12 mouse cellular contexts compared by ENCODE assay signal in genomic region chr7:27735457-27735856, GRCm38 (mm10). TPM values are rescaled to one million over a fixed set of nuclear protein-coding genes. Genes with fewer than 3 reads are reported as not detected.
A peak's percentile ranks its signal among the peaks of the same experiment; 100 is the strongest.
DNase-seq lines count a peak whose midpoint lies in the region; ATAC-seq and TF ChIP-seq lines count a peak whose summit lies in the region.
"Had no signal": no experiment of that assay in that cellular context is flagged by ENCODE, and none has a peak within 500 bp of the region (broad histone marks: within the 10 kb centered on the region; RNA-seq: fewer than 3 reads in every experiment).

No protein-coding gene starts in this region.

- TF ChIP-seq CTCF in cerebellum, adult 2 months (IDR thresholded peaks at IDR 0.05; ENCODE audit: borderline replicate concordance, insufficient read depth, low read depth, low read length): no peak

- 48% methylated on average over 5 of the region's 5 CpGs for WGBS in neural tube, embryonic 11.5 days
- 10% methylated on average over 5 of the region's 5 CpGs for WGBS in forebrain, embryonic 16.5 days
- 27% methylated on average over 5 of the region's 5 CpGs for WGBS in midbrain, embryonic 12.5 days
- WGBS in cerebellum, adult 2 months: 26% methylated on average over 5 of the region's 5 CpGs

- H3K4me3 ChIP-seq in neural tube, embryonic 11.5 days (ENCODE audit: low read depth, low read length): no peak overlapping the region; the same call in 1 of the 2 replicates
- peak overlapping the region; percentile 3 for H3K4me3 ChIP-seq in forebrain, embryonic 16.5 days (replicated peaks; ENCODE audit: low read length)
- H3K4me3 ChIP-seq in midbrain, embryonic 12.5 days: peak overlapping the region; percentile 0; the same call in 1 of the 2 replicates
- no peak overlapping the region for H3K4me3 ChIP-seq in cerebellum, adult 2 months (replicated peaks; ENCODE audit: insufficient read depth, low read depth, low read length)
- H3K4me3 ChIP-seq: embryonic facial prominence, embryonic 12.5 days; limb, embryonic 15.5 days had no signal

- H3K9ac ChIP-seq in neural tube, embryonic 11.5 days (ENCODE audit: low read length): no peak overlapping the region
- H3K9ac ChIP-seq in forebrain, embryonic 16.5 days (replicated peaks; ENCODE audit: low read depth, low read length): peak overlapping the region; percentile 24; the same call in 1 of the 2 replicates
- H3K9ac ChIP-seq in midbrain, embryonic 12.5 days (replicated peaks): peak overlapping the region; percentile 16; the same call in 1 of the 2 replicates
- H3K9ac ChIP-seq: embryonic facial prominence, embryonic 12.5 days; limb, embryonic 15.5 days had no signal

- no peak for DNase-seq in neural tube, embryonic 11.5 days (ENCODE audit: low spot score)
- DNase-seq in neural tube, embryonic 10.5 days (ENCODE audit: extremely low spot score, low spot score): no peak
- no peak for DNase-seq in urinary bladder, adult 18-20 months (ENCODE audit: low spot score in 2 of 2)
- DNase-seq in right cerebral cortex, adult 18-20 months: no peak
- DNase-seq in cerebellum, adult 2 months: no peak
- DNase-seq: adrenal gland, adult 2 months; kidney, postnatal 36 days had no signal

- no peak for TF ChIP-seq POLR2A in cerebellum, adult 2 months (IDR thresholded peaks at IDR 0.05; ENCODE audit: borderline replicate concordance, insufficient read depth, low read length)

- peaks cover 8% of the 10 kb centered on the region for H3K4me1 ChIP-seq in neural tube, embryonic 11.5 days (ENCODE audit: control insufficient read depth, insufficient read depth, low read length)
- peaks cover 37% of the 10 kb centered on the region for H3K4me1 ChIP-seq in forebrain, embryonic 16.5 days (replicated peaks; ENCODE audit: control insufficient read depth, insufficient read depth, low read length)
- peaks cover 37% of the 10 kb centered on the region for H3K4me1 ChIP-seq in midbrain, embryonic 12.5 days
- H3K4me1 ChIP-seq in cerebellum, adult 2 months (ENCODE audit: control insufficient read depth, insufficient read depth, low read length): peaks cover 4% of the 10 kb centered on the region

- no peaks in the 10 kb centered on the region for H3K9me3 ChIP-seq in neural tube, embryonic 11.5 days (ENCODE audit: control insufficient read depth, low read length)
- H3K9me3 ChIP-seq in forebrain, embryonic 16.5 days (ENCODE audit: control insufficient read depth, low read length): no peaks in the 10 kb centered on the region
- no peaks in the 10 kb centered on the region for H3K9me3 ChIP-seq in midbrain, embryonic 12.5 days
- H3K9me3 ChIP-seq: embryonic facial prominence, embryonic 12.5 days; limb, embryonic 15.5 days had no signal

- peak overlapping the region; percentile 3; the same call in 1 of the 2 replicates for H3K4me2 ChIP-seq in neural tube, embryonic 11.5 days (ENCODE audit: low read depth)
- H3K4me2 ChIP-seq in forebrain, embryonic 16.5 days (ENCODE audit: low read length): peak overlapping the region; percentile 24
- peak overlapping the region; percentile 71 for H3K4me2 ChIP-seq in midbrain, embryonic 12.5 days (replicated peaks)
- H3K4me2 ChIP-seq: embryonic facial prominence, embryonic 12.5 days; limb, embryonic 15.5 days had no signal

- ATAC-seq in neural tube, embryonic 11.5 days (ENCODE audit: insufficient read depth, low FRiP score, low TSS enrichment): no peak
- 0 out of 2 replicates have a peak, but pooled peaks have one; percentile 29 for ATAC-seq in forebrain, embryonic 16.5 days
- ATAC-seq in midbrain, embryonic 12.5 days (ENCODE audit: low FRiP score, low read depth): no peak
- no peak for ATAC-seq in erythroid progenitor cell, adult 5-6 weeks (replicated peaks; ENCODE audit: low FRiP score, poor library complexity, severe bottlenecking)

- H3K36me3 ChIP-seq in neural tube, embryonic 11.5 days (ENCODE audit: control insufficient read depth, insufficient read depth, low read length): peaks cover 13% of the 10 kb centered on the region
- peaks cover 17% of the 10 kb centered on the region for H3K36me3 ChIP-seq in forebrain, embryonic 16.5 days (ENCODE audit: control insufficient read depth, insufficient read depth)
- H3K36me3 ChIP-seq in midbrain, embryonic 12.5 days: peaks cover 26% of the 10 kb centered on the region

- no peaks in the 10 kb centered on the region for H3K27me3 ChIP-seq in neural tube, embryonic 11.5 days (ENCODE audit: control insufficient read depth, insufficient read depth, low read length)
- no peaks in the 10 kb centered on the region for H3K27me3 ChIP-seq in forebrain, embryonic 16.5 days (replicated peaks; ENCODE audit: control insufficient read depth, insufficient read depth, low read length)
- no peaks in the 10 kb centered on the region for H3K27me3 ChIP-seq in midbrain, embryonic 12.5 days
- no peaks in the 10 kb centered on the region for H3K27me3 ChIP-seq in cerebellum, adult 2 months (ENCODE audit: control insufficient read depth, insufficient read depth, low read length)
- H3K27me3 ChIP-seq: embryonic facial prominence, embryonic 12.5 days; limb, embryonic 15.5 days had no signal

- peak overlapping the region; percentile 4; the same call in 1 of the 2 replicates for H3K27ac ChIP-seq in neural tube, embryonic 11.5 days (ENCODE audit: low read depth, low read length)
- H3K27ac ChIP-seq in forebrain, embryonic 16.5 days (ENCODE audit: low read length): peak overlapping the region; percentile 55
- H3K27ac ChIP-seq in midbrain, embryonic 12.5 days (replicated peaks): peak overlapping the region; percentile 60
- no peak overlapping the region for H3K27ac ChIP-seq in cerebellum, adult 2 months (ENCODE audit: insufficient read depth, low read length)
- H3K27ac ChIP-seq: embryonic facial prominence, embryonic 12.5 days; limb, embryonic 15.5 days had no signal

RNA-seq across cellular contexts. Expression of gene Zfp60, which starts 4.3 kb away (rescaled TPM):
- 83.7 and 84.7 TPM in 2 replicates for polyA plus RNA-seq in neural tube, embryonic 11.5 days (2014; fragmentation: Nextera tagmentation; extraction: Ambion mirVana)
- 132 and 133 TPM in 2 replicates for polyA plus RNA-seq in forebrain, embryonic 16.5 days (2015; fragmentation: Nextera tagmentation; extraction: Ambion mirVana)
- 102 and 112 TPM in 2 replicates for polyA plus RNA-seq in midbrain, embryonic 12.5 days (2016; fragmentation: Nextera tagmentation; extraction: Ambion mirVana)
- 0.36 and 6.3 TPM in 2 replicates for total RNA-seq in erythroid progenitor cell, adult 5-6 weeks (2015; ENCODE audit: low replicate concordance)
- total RNA-seq in erythroid progenitor cell, adult 5-6 weeks (2017; ENCODE audit: low replicate concordance): 0.39 and 2.8 TPM in 2 replicates
- 15.8 and 16.3 TPM in 2 replicates for polyA plus RNA-seq in cerebellum, adult 2 months (2012; rRNA removed)

RNA-seq across cellular contexts. Expression of gene Zfp607b, which starts 46.3 kb away (rescaled TPM):
- 5.0 and 6.1 TPM in 2 replicates for polyA plus RNA-seq in neural tube, embryonic 11.5 days (2014; fragmentation: Nextera tagmentation; extraction: Ambion mirVana)
- 13.8 and 14.5 TPM in 2 replicates for polyA plus RNA-seq in forebrain, embryonic 16.5 days (2015; fragmentation: Nextera tagmentation; extraction: Ambion mirVana)
- 9.3 and 9.9 TPM in 2 replicates for polyA plus RNA-seq in midbrain, embryonic 12.5 days (2016; fragmentation: Nextera tagmentation; extraction: Ambion mirVana)
- total RNA-seq in erythroid progenitor cell, adult 5-6 weeks (2015; ENCODE audit: low replicate concordance): not detected in 2 replicates
- 1.7 TPM in 1 of 2 replicates, not detected in the other for total RNA-seq in erythroid progenitor cell, adult 5-6 weeks (2017; ENCODE audit: low replicate concordance)
- polyA plus RNA-seq in cerebellum, adult 2 months (2012; rRNA removed): 4.3 and 4.6 TPM in 2 replicates

Comparison
In these comparisons a context has a peak if more than half of its experiments do, and no peak if none do; other contexts are left out.
1. H3K4me2 ChIP-seq: peak in every context shown above with its lines; median percentile 71 in midbrain, embryonic 12.5 days; 24 in forebrain, embryonic 16.5 days; 3 in neural tube, embryonic 11.5 days.
2. H3K4me3 ChIP-seq: peak in forebrain, embryonic 16.5 days (single experiment) and midbrain, embryonic 12.5 days (single experiment); none in neural tube, embryonic 11.5 days (single experiment) and cerebellum, adult 2 months (single experiment).